Mouse (Mus musculus) kidney, adult 2 months (tissue): Measurements from ENCODE around the gene Gm13090.

ENCODE experiments used
- CTCF ChIP-seq: fragments of 200-500 bp; conservative IDR thresholded peaks from 2 replicates; pipeline ENCODE4 v1.5.1; 2011; ENCODE audit warnings: low read depth, mild to moderate bottlenecking, control low read depth, low read length, moderate library complexity, mixed read lengths; ENCODE audit not compliant: insufficient read depth, insufficient read length
- POLR2A ChIP-seq: fragments of 200-500 bp; IDR thresholded peaks from one replicate; pipeline ENCODE4 v1.6.1; 2011; ENCODE audit warnings: low read depth, low read length, control low read depth

GRCm38 (mm10) chr4:151096334-151097103 is 7.1 kb downstream of the Gm13090 start:
- no peak for TF ChIP-seq CTCF
- no peak for TF ChIP-seq POLR2A
